Mouse (Mus musculus) midbrain, embryonic 15.5 days (tissue): ENCODE measurements around the gene Cadm1. TPM values are rescaled to one million over a fixed set of nuclear protein-coding genes. Genes with fewer than 3 reads are reported as not detected.

Source experiments
- ATAC-seq: fragments of 200-750 bp; cut with Nextera tagmentation; replicated peaks from 2 replicates; pipeline ENCODE4 v1.8.0; 2017; ENCODE audit warnings: moderate TSS enrichment
- H3K27ac ChIP-seq: fragments of 300-500 bp; sonication (generic); 2 replicates; pipeline ENCODE4 v1.5.1; 2015; ENCODE audit warnings: mild to moderate bottlenecking, inconsistent platforms
- H3K27me3 ChIP-seq: fragments of 300-500 bp; sonication (generic); replicated peaks from 2 replicates; pipeline ENCODE4 v1.6.1; 2015; ENCODE audit warnings: inconsistent platforms
- H3K36me3 ChIP-seq: fragments of 300-500 bp; sonication (generic); replicated peaks from 2 replicates; pipeline ENCODE4 v1.6.1; 2015; ENCODE audit warnings: inconsistent platforms
- H3K4me1 ChIP-seq: fragments of 300-500 bp; sonication (generic); 2 replicates; pipeline ENCODE4 v1.6.1; 2015; ENCODE audit warnings: inconsistent platforms
- H3K4me2 ChIP-seq: fragments of 300-500 bp; sonication (generic); 2 replicates; pipeline ENCODE4 v1.6.1; 2015; ENCODE audit warnings: inconsistent platforms, mild to moderate bottlenecking, moderate library complexity
- H3K4me3 ChIP-seq: fragments of 300-500 bp; sonication (generic); 2 replicates; pipeline ENCODE4 v1.5.1; 2015; ENCODE audit warnings: mild to moderate bottlenecking, inconsistent platforms
- H3K9ac ChIP-seq: fragments of 300-500 bp; sonication (generic); 2 replicates; pipeline ENCODE4 v1.6.1; 2015; ENCODE audit warnings: mild to moderate bottlenecking, inconsistent platforms
- H3K9me3 ChIP-seq: fragments of 300-500 bp; sonication (generic); 2 replicates; pipeline ENCODE4 v1.6.1; 2016; ENCODE audit warnings: inconsistent platforms
- WGBS: fragments of 180-500 bp; shearing (Covaris S2); methylation state at CpG from one replicate; pipeline ENCODE4 v1.1.7; 2015; ENCODE audit warnings: mixed read lengths; 5-methylcytosine and 5-hydroxymethylcytosine counted together
- polyA plus RNA-seq: library from polyadenylated mRNA; unstranded; fragments of >200 nt; fragmentation: Nextera tagmentation; extraction: Ambion mirVana; gene quantifications from 2 replicates; pipeline ENCODE4 v1.2.1, GENCODE M21; 2015

Gene Cadm1
- polyA plus RNA-seq, 1 experiment from 2014 or later: 275 TPM

GRCm38 (mm10) chr9:47703026-47703876, 173.3 kb downstream of the Cadm1 start:
- H3K4me1 ChIP-seq: peaks cover 26% of the 10 kb centered on the region
- no peak overlapping the region for H3K27ac ChIP-seq
- no peaks in the 10 kb centered on the region for H3K36me3 ChIP-seq
- H3K9ac ChIP-seq: no peak overlapping the region
- no peak overlapping the region for H3K4me2 ChIP-seq
- WGBS: 92% methylated on average over 19 of the region's 19 CpGs
- no peaks in the 10 kb centered on the region; the same call in 1 of the 2 replicates for H3K27me3 ChIP-seq
- H3K9me3 ChIP-seq: no peaks in the 10 kb centered on the region
- no peak overlapping the region for H3K4me3 ChIP-seq
- no peak for ATAC-seq

- no peaks in the 10 kb centered on the region for H3K9me3 ChIP-seq
- WGBS: 33% methylated on average over 9 of the region's 9 CpGs
- no peaks in the 10 kb centered on the region; the same call in 1 of the 2 replicates for H3K27me3 ChIP-seq
- no peak overlapping the region for H3K4me3 ChIP-seq
- no peak overlapping the region for H3K27ac ChIP-seq
- no peak for ATAC-seq
- no peak overlapping the region for H3K4me2 ChIP-seq
- H3K9ac ChIP-seq: no peak overlapping the region
- H3K36me3 ChIP-seq: no peaks in the 10 kb centered on the region
- peaks cover 30% of the 10 kb centered on the region for H3K4me1 ChIP-seq
Measured at GRCm38 (mm10) chr9:47706341-47706740, 176.4 kb downstream of the Cadm1 start.

DNA sequence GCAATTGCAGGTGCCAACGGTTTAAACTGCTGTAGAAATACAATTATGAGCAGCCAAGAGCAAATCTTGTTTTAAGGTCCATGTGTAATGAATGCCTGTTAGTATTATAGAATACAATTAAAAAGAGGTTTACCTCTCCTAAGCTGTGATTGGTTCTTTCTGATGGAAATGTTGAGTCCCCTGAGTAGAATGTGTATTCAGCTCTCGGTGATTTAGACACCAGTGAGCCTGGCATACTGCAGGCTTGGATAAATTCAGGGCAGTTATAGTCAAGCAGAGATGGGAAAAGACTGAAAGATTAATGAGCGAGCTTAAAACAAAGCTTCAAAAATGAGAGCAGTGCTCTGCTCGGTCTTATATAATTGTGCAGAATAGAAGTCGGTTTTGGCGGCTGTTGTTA, 177.4 kb downstream of the Cadm1 start:
- H3K9ac ChIP-seq: no peak overlapping the region

DNA sequence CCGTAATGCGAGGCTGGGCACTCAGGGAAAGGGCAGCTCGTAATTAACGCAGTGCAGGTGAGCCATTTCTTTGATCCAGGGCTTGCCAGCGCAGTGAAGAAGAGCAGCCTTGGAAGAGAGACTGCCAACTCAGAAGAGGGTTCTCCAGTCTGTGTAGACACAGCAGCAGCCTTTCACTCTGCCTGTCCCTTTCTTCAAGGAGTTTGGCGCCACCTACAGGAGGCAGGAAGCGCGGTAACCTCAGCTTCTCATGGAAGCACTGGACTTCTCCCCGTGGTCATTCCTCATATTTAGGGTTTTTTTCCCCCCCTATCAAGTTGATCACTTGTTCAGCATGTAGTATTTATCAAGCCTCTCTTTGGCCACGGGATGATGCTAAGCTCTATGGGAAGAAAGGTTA, 178.3 kb downstream of the Cadm1 start:
- H3K27me3 ChIP-seq: no peaks in the 10 kb centered on the region; the same call in 1 of the 2 replicates
- H3K9ac ChIP-seq: no peak overlapping the region
- peaks cover 30% of the 10 kb centered on the region for H3K4me1 ChIP-seq
- H3K27ac ChIP-seq: peak overlapping the region; percentile 39
- H3K4me3 ChIP-seq: no peak overlapping the region
- ATAC-seq: peak; percentile 84
- 24% methylated on average over 10 of the region's 10 CpGs for WGBS
- H3K36me3 ChIP-seq: no peaks in the 10 kb centered on the region
- no peak overlapping the region for H3K4me2 ChIP-seq
- no peaks in the 10 kb centered on the region for H3K9me3 ChIP-seq

More for the DNA sequence above, 177.4 kb downstream of the Cadm1 start:
- peak; percentile 40; the same call in 1 of the 2 replicates for ATAC-seq
- no peak overlapping the region for H3K4me2 ChIP-seq
- no peaks in the 10 kb centered on the region for H3K9me3 ChIP-seq
- H3K4me3 ChIP-seq: no peak overlapping the region
- no peaks in the 10 kb centered on the region; the same call in 1 of the 2 replicates for H3K27me3 ChIP-seq
- peaks cover 30% of the 10 kb centered on the region for H3K4me1 ChIP-seq
- peak overlapping the region; percentile 39; the same call in 1 of the 2 replicates for H3K27ac ChIP-seq
- H3K36me3 ChIP-seq: no peaks in the 10 kb centered on the region
- 44% methylated on average over 6 of the region's 6 CpGs for WGBS

- no peak overlapping the region for H3K4me3 ChIP-seq
- H3K27me3 ChIP-seq: no peaks in the 10 kb centered on the region
- H3K4me1 ChIP-seq: peaks cover 35% of the 10 kb centered on the region
- ATAC-seq: no peak
- no peak overlapping the region for H3K27ac ChIP-seq
- no peak overlapping the region for H3K4me2 ChIP-seq
- H3K36me3 ChIP-seq: no peaks in the 10 kb centered on the region
- 73% methylated on average over 8 of the region's 8 CpGs for WGBS
- H3K9ac ChIP-seq: no peak overlapping the region
- no peaks in the 10 kb centered on the region for H3K9me3 ChIP-seq
Measured at GRCm38 (mm10) chr9:47710946-47711345, 181.0 kb downstream of the Cadm1 start.

DNA sequence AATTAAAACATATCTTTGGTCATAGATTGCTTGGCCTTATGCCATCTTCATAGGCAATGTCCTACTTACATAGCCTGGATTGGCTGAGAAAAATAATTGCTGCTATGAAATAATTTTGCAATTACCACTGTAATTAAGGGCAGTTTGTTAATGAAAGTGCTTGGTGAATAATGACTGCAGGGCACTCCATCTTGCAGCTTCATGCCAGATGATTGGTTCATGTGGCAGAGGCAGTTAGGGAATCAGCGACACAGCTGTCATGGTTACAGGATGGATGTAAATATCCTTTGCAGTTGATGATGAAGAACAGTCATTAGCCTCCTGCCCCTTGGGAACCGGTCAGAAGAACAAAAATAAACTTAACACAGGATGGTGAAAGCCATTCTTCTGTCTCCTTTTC, 184.6 kb downstream of the Cadm1 start:
- Histone ChIP-seq H3K9me3 (no peaks in the 10 kb centered on the region), H3K36me3 (no peaks in the 10 kb centered on the region), H3K27me3 (no peaks in the 10 kb centered on the region), H3K4me2 (no peak overlapping the region), H3K27ac (peak overlapping the region; percentile 32; the same call in 1 of the 2 replicates), H3K4me3 (no peak overlapping the region), H3K9ac (no peak overlapping the region), H3K4me1 (peaks cover 23% of the 10 kb centered on the region)
- ATAC-seq: no peak
- WGBS: 47% methylated on average over 2 of the region's 2 CpGs

DNA sequence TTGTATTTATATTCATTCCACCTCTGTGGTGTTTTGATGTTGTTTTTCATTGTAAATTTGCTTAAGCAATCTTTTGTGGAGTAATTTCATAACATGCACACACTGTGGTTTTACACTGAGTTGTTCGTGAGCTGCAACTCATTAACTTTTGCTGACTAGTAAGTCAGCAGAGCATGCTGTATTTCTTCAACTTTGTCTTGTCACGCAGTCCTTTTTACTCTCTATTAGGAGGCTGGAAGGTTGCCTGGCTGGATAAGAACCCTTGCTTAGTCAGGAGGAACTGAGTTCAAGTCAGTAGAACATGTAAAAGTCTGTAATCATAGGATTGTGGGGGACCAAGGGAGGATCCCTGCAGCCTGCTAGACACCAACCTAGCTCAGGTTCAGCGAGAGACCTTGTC, 185.4 kb downstream of the Cadm1 start:
- no peak for ATAC-seq
- no peak overlapping the region for H3K4me2 ChIP-seq
- H3K4me1 ChIP-seq: peaks cover 23% of the 10 kb centered on the region
- H3K36me3 ChIP-seq: no peaks in the 10 kb centered on the region
- H3K9ac ChIP-seq: no peak overlapping the region
- 91% methylated on average over 3 of the region's 3 CpGs for WGBS
- no peak overlapping the region for H3K27ac ChIP-seq
- no peaks in the 10 kb centered on the region for H3K9me3 ChIP-seq
- no peaks in the 10 kb centered on the region for H3K27me3 ChIP-seq
- no peak overlapping the region for H3K4me3 ChIP-seq

GRCm38 (mm10) chr9:47716883-47717282, 186.9 kb downstream of the Cadm1 start:
- Histone ChIP-seq H3K36me3 (no peaks in the 10 kb centered on the region), H3K27ac (no peak overlapping the region), H3K27me3 (no peaks in the 10 kb centered on the region), H3K4me1 (peaks cover 23% of the 10 kb centered on the region), H3K9ac (no peak overlapping the region), H3K4me3 (no peak overlapping the region), H3K4me2 (no peak overlapping the region), H3K9me3 (no peaks in the 10 kb centered on the region)
- 80% methylated on average over 16 of the region's 16 CpGs for WGBS
- no peak for ATAC-seq

GRCm38 (mm10) chr9:47727611-47728010, 197.6 kb downstream of the Cadm1 start:
- Histone ChIP-seq H3K9ac (no peak overlapping the region), H3K9me3 (no peaks in the 10 kb centered on the region), H3K4me1 (peaks cover 40% of the 10 kb centered on the region), H3K27me3 (no peaks in the 10 kb centered on the region), H3K4me2 (no peak overlapping the region), H3K27ac (peak overlapping the region; percentile 65), H3K4me3 (no peak overlapping the region), H3K36me3 (no peaks in the 10 kb centered on the region)
- no peak for ATAC-seq
- 34% methylated on average over 3 of the region's 3 CpGs for WGBS

DNA sequence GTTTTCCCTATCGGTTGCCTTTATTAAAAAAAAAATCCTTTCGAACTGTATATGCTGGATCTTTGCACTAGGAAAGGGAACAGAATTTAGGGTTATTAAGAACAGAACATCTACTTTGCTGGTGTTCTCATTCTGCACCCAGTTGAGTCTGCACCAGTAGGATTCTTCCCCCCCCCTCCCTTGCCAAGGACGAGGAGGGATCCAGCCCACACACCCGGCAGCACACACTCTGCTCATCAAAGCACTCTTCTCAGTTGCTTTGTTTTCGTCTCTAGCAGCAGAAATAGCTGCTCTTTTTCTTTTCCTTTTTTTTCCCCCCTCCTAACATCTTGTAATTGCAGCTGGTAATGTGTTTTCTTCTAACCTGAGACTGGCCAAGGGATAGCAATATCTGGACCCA, 198.9 kb downstream of the Cadm1 start:
- Histone ChIP-seq H3K36me3 (no peaks in the 10 kb centered on the region), H3K9ac (0 out of 2 replicates have a peak overlapping the region, but pooled peaks have one; percentile 8), H3K27ac (peak overlapping the region; percentile 65), H3K4me2 (no peak overlapping the region), H3K4me1 (peaks cover 40% of the 10 kb centered on the region), H3K4me3 (no peak overlapping the region), H3K27me3 (no peaks in the 10 kb centered on the region), H3K9me3 (no peaks in the 10 kb centered on the region)
- ATAC-seq: no peak
- WGBS: 39% methylated on average over 5 of the region's 5 CpGs

DNA sequence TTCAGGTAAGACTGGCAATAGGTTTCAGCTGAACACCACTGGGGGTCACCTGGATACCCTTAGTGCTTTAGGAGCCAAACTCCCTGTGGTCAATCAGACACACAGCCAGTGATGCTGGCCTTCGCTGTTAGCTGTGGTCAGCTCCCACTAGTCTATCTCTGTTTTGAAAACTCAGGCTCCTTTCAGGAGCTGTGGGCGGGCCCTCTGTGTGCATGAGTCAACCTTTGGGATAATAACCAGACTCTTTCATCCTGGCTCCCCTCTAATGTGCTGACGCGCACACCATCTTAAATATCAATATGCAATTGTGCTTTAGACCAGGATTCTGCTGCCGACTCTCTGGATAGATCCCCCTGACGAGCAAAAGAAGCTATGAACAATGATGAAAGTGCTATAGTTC, 200.3 kb downstream of the Cadm1 start:
- no peak overlapping the region for H3K27ac ChIP-seq
- no peaks in the 10 kb centered on the region for H3K27me3 ChIP-seq
- peaks cover 46% of the 10 kb centered on the region for H3K4me1 ChIP-seq
- 77% methylated on average over 6 of the region's 6 CpGs for WGBS
- H3K9ac ChIP-seq: no peak overlapping the region
- H3K36me3 ChIP-seq: no peaks in the 10 kb centered on the region
- H3K4me2 ChIP-seq: no peak overlapping the region
- no peaks in the 10 kb centered on the region for H3K9me3 ChIP-seq
- no peak overlapping the region for H3K4me3 ChIP-seq
- ATAC-seq: no peak

DNA sequence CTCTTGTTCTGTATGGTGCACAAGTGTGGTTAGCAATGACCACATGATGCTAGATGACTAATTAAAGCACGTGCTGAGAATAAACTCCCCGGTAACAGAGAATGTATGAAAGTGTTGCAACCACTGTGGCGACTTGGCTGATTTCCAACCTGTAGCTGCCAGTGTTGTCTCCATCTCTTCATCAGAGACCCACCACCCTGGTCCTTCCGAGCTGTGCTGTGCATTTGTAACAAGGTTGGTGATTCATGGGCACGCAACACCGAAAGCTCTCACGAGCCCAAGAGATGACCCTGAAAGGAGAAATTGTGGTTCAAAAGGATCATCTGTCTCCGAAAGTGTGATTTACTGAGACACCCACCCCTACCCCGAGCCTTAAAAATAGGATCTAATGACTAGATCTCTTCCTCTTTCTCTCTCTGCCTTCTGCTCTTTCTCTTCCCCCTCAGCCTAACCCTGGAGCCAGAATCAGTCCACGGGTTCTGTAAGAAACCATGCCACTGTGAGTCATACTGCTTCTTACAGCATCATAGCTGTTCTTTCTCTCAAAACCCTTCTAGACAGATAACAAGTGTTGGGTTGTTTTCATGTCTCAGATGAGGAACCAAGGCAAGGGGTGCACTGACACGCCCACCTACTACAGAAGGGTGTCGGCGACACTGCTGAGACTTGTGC, 203.9 kb downstream of the Cadm1 start:
- no peaks in the 10 kb centered on the region for H3K9me3 ChIP-seq
- no peaks in the 10 kb centered on the region for H3K27me3 ChIP-seq
- H3K9ac ChIP-seq: no peak overlapping the region
- H3K4me2 ChIP-seq: no peak overlapping the region
- no peak for ATAC-seq
- H3K4me1 ChIP-seq: peaks cover 33% of the 10 kb centered on the region
- WGBS: 86% methylated on average over 13 of the region's 13 CpGs
- no peaks in the 10 kb centered on the region for H3K36me3 ChIP-seq
- no peak overlapping the region for H3K27ac ChIP-seq
- no peak overlapping the region for H3K4me3 ChIP-seq
